Mouse (Mus musculus): ENCODE measurements at regions not wholly inside any gene's neighbourhood (a gene's known extent, or its start where the extent isn't known, plus 50 kb on each side); places are given as distances from the start of the nearest gene placed in this dataset.

GRCm38 (mm10) chr4:134990651-134991050 lies 60.0 kb downstream of the Syf2 start:
- no peaks in the 10 kb centered on the region for H3K36me3 ChIP-seq (ENCODE audit: inconsistent target)
- 89% methylated on average over 11 of the region's 11 CpGs for WGBS (ENCODE audit: missing documents)
- H3K4me3 ChIP-seq (ENCODE audit: inconsistent target), result no peak overlapping the region
- no peak overlapping the region for H3K27ac ChIP-seq
- H3K79me2 ChIP-seq (ENCODE audit: inconsistent target), result no peaks in the 10 kb centered on the region

DNA sequence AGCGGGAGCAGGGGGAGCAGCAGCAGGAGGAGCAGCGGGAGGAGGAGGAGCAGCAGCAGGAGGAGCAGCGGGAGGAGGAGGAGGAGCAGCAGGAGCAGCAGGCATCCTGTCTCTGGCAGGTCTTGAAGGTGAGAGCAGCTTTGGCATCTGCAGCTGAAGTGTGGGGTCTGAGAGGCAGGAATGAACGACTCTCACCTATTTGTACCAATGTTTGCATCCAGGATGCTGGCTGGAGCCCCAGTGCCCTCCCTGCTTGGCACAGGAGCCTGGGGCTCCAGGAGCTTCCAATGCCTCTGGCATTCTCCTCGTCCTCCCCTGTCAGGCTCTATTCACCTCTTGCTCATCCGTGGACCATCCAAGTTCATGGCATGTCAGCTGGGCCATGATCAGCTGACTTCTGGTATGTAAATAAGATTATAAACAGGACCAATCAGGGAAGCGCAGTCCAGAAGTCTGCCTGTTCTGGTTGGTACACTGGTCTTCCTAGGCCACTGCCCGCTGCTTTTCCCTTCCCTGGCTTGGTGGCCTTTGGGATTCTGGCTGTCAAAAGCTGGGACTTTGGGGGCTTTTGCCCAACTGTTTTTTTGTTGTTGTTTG lies 62.9 kb downstream of the Syf2 start:
- 91% methylated on average over 8 of the region's 8 CpGs for WGBS (ENCODE audit: missing documents)
- no peaks in the 10 kb centered on the region for H3K36me3 ChIP-seq (ENCODE audit: inconsistent target)

GRCm38 (mm10) chr4:134994205-134994604 lies 63.5 kb downstream of the Syf2 start:
- H3K36me3 ChIP-seq (ENCODE audit: inconsistent target), result no peaks in the 10 kb centered on the region
- no peak overlapping the region for H3K27ac ChIP-seq
- 93% methylated on average over 2 of the region's 2 CpGs for WGBS (ENCODE audit: missing documents)
- H3K79me2 ChIP-seq (ENCODE audit: inconsistent target), result no peaks in the 10 kb centered on the region
- H3K4me3 ChIP-seq (ENCODE audit: inconsistent target), result no peak overlapping the region

More for the DNA sequence above, 62.9 kb downstream of the Syf2 start:
- H3K27ac ChIP-seq, result no peak overlapping the region
- H3K79me2 ChIP-seq (ENCODE audit: inconsistent target), result no peaks in the 10 kb centered on the region
- H3K4me3 ChIP-seq (ENCODE audit: inconsistent target), result no peak overlapping the region

- H3K36me3 ChIP-seq (ENCODE audit: inconsistent target), result no peaks in the 10 kb centered on the region
- 90% methylated on average over 6 of the region's 6 CpGs for WGBS (ENCODE audit: missing documents)
- H3K4me3 ChIP-seq (ENCODE audit: inconsistent target), result no peak overlapping the region
- H3K27ac ChIP-seq, result no peak overlapping the region
- H3K79me2 ChIP-seq (ENCODE audit: inconsistent target), result no peaks in the 10 kb centered on the region
Measured at GRCm38 (mm10) chr4:134994648-134995047, 64.0 kb downstream of the Syf2 start.

GRCm38 (mm10) chr4:134995052-134995451 lies 64.4 kb downstream of the Syf2 start:
- Histone ChIP-seq H3K27ac (no peak overlapping the region), H3K79me2 (ENCODE audit: inconsistent target) (no peaks in the 10 kb centered on the region), H3K4me3 (ENCODE audit: inconsistent target) (no peak overlapping the region), H3K36me3 (ENCODE audit: inconsistent target) (no peaks in the 10 kb centered on the region)
- WGBS (ENCODE audit: missing documents), result 92% methylated on average over 13 of the region's 13 CpGs

- H3K27ac ChIP-seq, result no peak overlapping the region
- no peaks in the 10 kb centered on the region for H3K79me2 ChIP-seq (ENCODE audit: inconsistent target)
- H3K4me3 ChIP-seq (ENCODE audit: inconsistent target), result no peak overlapping the region
- H3K36me3 ChIP-seq (ENCODE audit: inconsistent target), result no peaks in the 10 kb centered on the region
- WGBS (ENCODE audit: missing documents), result 97% methylated on average over 6 of the region's 6 CpGs
Measured at GRCm38 (mm10) chr4:134996121-134996520, 65.4 kb downstream of the Syf2 start.

- H3K36me3 ChIP-seq (ENCODE audit: inconsistent target), result no peaks in the 10 kb centered on the region
- H3K79me2 ChIP-seq (ENCODE audit: inconsistent target), result no peaks in the 10 kb centered on the region
- no peak overlapping the region for H3K27ac ChIP-seq
- no peak overlapping the region for H3K4me3 ChIP-seq (ENCODE audit: inconsistent target)
- WGBS (ENCODE audit: missing documents), result 80% methylated on average over 25 of the region's 26 CpGs
Measured at GRCm38 (mm10) chr4:134997461-134998434, 67.0 kb downstream of the Syf2 start.

GRCm38 (mm10) chr4:134998928-134999658 lies 68.4 kb downstream of the Syf2 start:
- Histone ChIP-seq H3K4me3 (ENCODE audit: inconsistent target) (no peak overlapping the region), H3K27ac (no peak overlapping the region), H3K36me3 (ENCODE audit: inconsistent target) (no peaks in the 10 kb centered on the region), H3K79me2 (ENCODE audit: inconsistent target) (no peaks in the 10 kb centered on the region)
- WGBS (ENCODE audit: missing documents), result 11% methylated on average over 12 of the region's 12 CpGs

GRCm38 (mm10) chr4:135002091-135002925 lies 71.6 kb downstream of the Syf2 start:
- Histone ChIP-seq H3K79me2 (ENCODE audit: inconsistent target) (no peaks in the 10 kb centered on the region), H3K36me3 (ENCODE audit: inconsistent target) (no peaks in the 10 kb centered on the region), H3K27ac (no peak overlapping the region), H3K4me3 (ENCODE audit: inconsistent target) (no peak overlapping the region)
- 34% methylated on average over 16 of the region's 16 CpGs for WGBS (ENCODE audit: missing documents)

- no peaks in the 10 kb centered on the region for H3K79me2 ChIP-seq (ENCODE audit: inconsistent target)
- no peak overlapping the region for H3K4me3 ChIP-seq (ENCODE audit: inconsistent target)
- no peaks in the 10 kb centered on the region for H3K36me3 ChIP-seq (ENCODE audit: inconsistent target)
- 86% methylated on average over 6 of the region's 6 CpGs for WGBS (ENCODE audit: missing documents)
- no peak overlapping the region for H3K27ac ChIP-seq
Measured at GRCm38 (mm10) chr4:135011365-135011764, 80.7 kb downstream of the Syf2 start.

- H3K36me3 ChIP-seq (ENCODE audit: inconsistent target), result no peaks in the 10 kb centered on the region
- WGBS (ENCODE audit: missing documents), result 86% methylated on average over 4 of the region's 4 CpGs
- no peak overlapping the region for H3K27ac ChIP-seq
- no peaks in the 10 kb centered on the region for H3K79me2 ChIP-seq (ENCODE audit: inconsistent target)
- no peak overlapping the region for H3K4me3 ChIP-seq (ENCODE audit: inconsistent target)
Measured at GRCm38 (mm10) chr4:135012945-135013344, 82.2 kb downstream of the Syf2 start.

- no peaks in the 10 kb centered on the region for H3K36me3 ChIP-seq (ENCODE audit: inconsistent target)
- H3K79me2 ChIP-seq (ENCODE audit: inconsistent target), result no peaks in the 10 kb centered on the region
- no peak overlapping the region for H3K4me3 ChIP-seq (ENCODE audit: inconsistent target)
- no peak overlapping the region for H3K27ac ChIP-seq
- 74% methylated on average over 2 of the region's 2 CpGs for WGBS (ENCODE audit: missing documents)
Measured at GRCm38 (mm10) chr4:135013932-135014331, 83.2 kb downstream of the Syf2 start.

- Histone ChIP-seq H3K79me2 (ENCODE audit: inconsistent target) (no peaks in the 10 kb centered on the region), H3K27ac (no peak overlapping the region), H3K36me3 (ENCODE audit: inconsistent target) (no peaks in the 10 kb centered on the region), H3K4me3 (ENCODE audit: inconsistent target) (no peak overlapping the region)
- 1% methylated on average over 8 of the region's 8 CpGs for WGBS (ENCODE audit: missing documents)
Measured at GRCm38 (mm10) chr4:135018018-135018417, 87.3 kb downstream of the Syf2 start.

- Histone ChIP-seq H3K27ac (no peak overlapping the region), H3K36me3 (ENCODE audit: inconsistent target) (no peaks in the 10 kb centered on the region), H3K4me3 (ENCODE audit: inconsistent target) (no peak overlapping the region), H3K79me2 (ENCODE audit: inconsistent target) (no peaks in the 10 kb centered on the region)
- WGBS (ENCODE audit: missing documents), result 71% methylated on average over 2 of the region's 2 CpGs
Measured at GRCm38 (mm10) chr4:135019120-135019519, 88.4 kb downstream of the Syf2 start.

Data from macrophage (primary cell).